Mouse (Mus musculus) macrophage (primary cell): ENCODE results near the gene Gm2832. TPM values are rescaled to one million over a fixed set of nuclear protein-coding genes. Genes with fewer than 3 reads are reported as not detected.
"Not testable (repeated sequence)": the region's sequence is repeated elsewhere in the genome, so short reads cannot be mapped to it uniquely, and the experiment has no call there.

Experiments
- H3K27ac ChIP-seq: fragments of 350-480 bp; formaldehyde crosslinking; 2 replicates; pipeline ENCODE4 v1.9.0; 2021
- H3K36me3 ChIP-seq: fragments of 350-480 bp; formaldehyde crosslinking; 2 replicates; pipeline ENCODE4 v1.9.0; 2021; ENCODE audit errors: inconsistent target
- H3K4me3 ChIP-seq: fragments of 350-480 bp; formaldehyde crosslinking; 2 replicates; pipeline ENCODE4 v1.9.0; 2021; ENCODE audit errors: inconsistent target
- H3K79me2 ChIP-seq: fragments of 350-480 bp; formaldehyde crosslinking; 2 replicates; pipeline ENCODE4 v1.9.0; 2021; ENCODE audit errors: inconsistent target
- whole genome bisulfite sequencing: methylation state at CpG from one replicate; pipeline ENCODE4 v1.1.7; 2026; ENCODE audit warnings: inconsistent platforms; ENCODE audit not compliant: missing documents; 5-methylcytosine and 5-hydroxymethylcytosine counted together
- polyA plus RNA-seq: library from polyadenylated mRNA; stranded (reverse); fragments of 250-400 nt; gene quantifications from 3 replicates; pipeline ENCODE4 v1.2.4, GENCODE M21; 2018; ENCODE audit warnings: inconsistent platforms
- total RNA-seq, 78 experiments: library from RNA; depleted of rRNA; stranded (reverse); fragments of 250-400 nt; gene quantifications; 1 replicate in 9 of 78; 2 replicates in 24 of 78; 3 replicates in 43 of 78; 4 replicates in 2 of 78; pipeline ENCODE4 v1.2.4; 2018; ENCODE audit warnings: inconsistent platforms in 56 of 78

The Gm2832 gene
- not detected for total RNA-seq (2018; cell fraction: chromatin; rRNA removed)
- total RNA-seq (2018; cell fraction: cytosol; rRNA removed): not detected
- total RNA-seq (2018; cell fraction: nucleus; rRNA removed): not detected
- not detected in 3 replicates for polyA plus RNA-seq

- H3K4me3 ChIP-seq, H3K36me3 ChIP-seq, H3K79me2 ChIP-seq, H3K27ac ChIP-seq: not testable (repeated sequence)
- WGBS: no CpG with 5 or more reads among the region's 3 CpGs
Measured at GRCm38 (mm10) chr14:41278505-41278904, at the start of gene Gm2832. TSS of gene Gm2832 (plus strand) at chr14:41278805.

- not testable (repeated sequence) for H3K4me3 ChIP-seq, H3K36me3 ChIP-seq, H3K27ac ChIP-seq, H3K79me2 ChIP-seq
- WGBS: no CpG with 5 or more reads among the region's 4 CpGs
Measured at GRCm38 (mm10) chr14:41263296-41263695, 15.3 kb upstream of the Gm2832 start.

- H3K79me2 ChIP-seq, H3K27ac ChIP-seq: not testable (repeated sequence)
- 20% methylated on average over 2 of the region's 29 CpGs for WGBS
Measured at GRCm38 (mm10) chr14:41263853-41264755, 14.5 kb upstream of the Gm2832 start.

GRCm38 (mm10) chr14:41264756-41265566, 13.6 kb upstream of the Gm2832 start:
- not testable (repeated sequence) for H3K79me2 ChIP-seq, H3K4me3 ChIP-seq, H3K27ac ChIP-seq, H3K36me3 ChIP-seq
- 6% methylated on average over 7 of the region's 36 CpGs for WGBS

More at GRCm38 (mm10) chr14:41263853-41264755, 14.5 kb upstream of the Gm2832 start:
- H3K4me3 ChIP-seq, H3K36me3 ChIP-seq: not testable (repeated sequence)

- H3K36me3 ChIP-seq, H3K27ac ChIP-seq, H3K79me2 ChIP-seq, H3K4me3 ChIP-seq: not testable (repeated sequence)
- no CpG with 5 or more reads among the region's 1 CpGs for WGBS
Measured at GRCm38 (mm10) chr14:41285965-41286364, 7.4 kb downstream of the Gm2832 start.

Other genes starting within 250 kb of the Gm2832 start
- gene Dydc2, start 209.6 kb upstream of the Gm2832 start, polyA plus RNA-seq: not detected in 3 replicates
- not detected in 3 replicates for gene Dydc1, start 205.9 kb upstream of the Gm2832 start, polyA plus RNA-seq
- gene Mat1a, start 173.8 kb upstream of the Gm2832 start, polyA plus RNA-seq: not detected in 3 replicates
- gene Sftpa1, start 147.0 kb upstream of the Gm2832 start, polyA plus RNA-seq: not detected in 3 replicates
- not detected in 3 replicates for gene Mbl1, start 127.3 kb upstream of the Gm2832 start, polyA plus RNA-seq
- not detected in 3 replicates for gene Sftpd, start 93.7 kb upstream of the Gm2832 start, polyA plus RNA-seq
- not detected in 3 replicates for gene Gm5798, start 69.8 kb downstream of the Gm2832 start, polyA plus RNA-seq
- not detected in 3 replicates for gene Gm7945, start 107.6 kb downstream of the Gm2832 start, polyA plus RNA-seq
- gene Gm6482, start 129.5 kb downstream of the Gm2832 start, polyA plus RNA-seq: not detected in 3 replicates
- gene Gm7954, start 174.7 kb downstream of the Gm2832 start, polyA plus RNA-seq: not detected in 3 replicates
- gene Gm3486, start 210.7 kb downstream of the Gm2832 start, polyA plus RNA-seq: not detected in 3 replicates